Mouse (Mus musculus): ENCODE data around the gene Sec24d. TPM values are rescaled to one million over a fixed set of nuclear protein-coding genes. Genes with fewer than 3 reads are reported as not detected.

The Sec24d gene
- total RNA-seq (2023), result 10 to 100 TPM; 12.3 to 16.7 TPM

DNA sequence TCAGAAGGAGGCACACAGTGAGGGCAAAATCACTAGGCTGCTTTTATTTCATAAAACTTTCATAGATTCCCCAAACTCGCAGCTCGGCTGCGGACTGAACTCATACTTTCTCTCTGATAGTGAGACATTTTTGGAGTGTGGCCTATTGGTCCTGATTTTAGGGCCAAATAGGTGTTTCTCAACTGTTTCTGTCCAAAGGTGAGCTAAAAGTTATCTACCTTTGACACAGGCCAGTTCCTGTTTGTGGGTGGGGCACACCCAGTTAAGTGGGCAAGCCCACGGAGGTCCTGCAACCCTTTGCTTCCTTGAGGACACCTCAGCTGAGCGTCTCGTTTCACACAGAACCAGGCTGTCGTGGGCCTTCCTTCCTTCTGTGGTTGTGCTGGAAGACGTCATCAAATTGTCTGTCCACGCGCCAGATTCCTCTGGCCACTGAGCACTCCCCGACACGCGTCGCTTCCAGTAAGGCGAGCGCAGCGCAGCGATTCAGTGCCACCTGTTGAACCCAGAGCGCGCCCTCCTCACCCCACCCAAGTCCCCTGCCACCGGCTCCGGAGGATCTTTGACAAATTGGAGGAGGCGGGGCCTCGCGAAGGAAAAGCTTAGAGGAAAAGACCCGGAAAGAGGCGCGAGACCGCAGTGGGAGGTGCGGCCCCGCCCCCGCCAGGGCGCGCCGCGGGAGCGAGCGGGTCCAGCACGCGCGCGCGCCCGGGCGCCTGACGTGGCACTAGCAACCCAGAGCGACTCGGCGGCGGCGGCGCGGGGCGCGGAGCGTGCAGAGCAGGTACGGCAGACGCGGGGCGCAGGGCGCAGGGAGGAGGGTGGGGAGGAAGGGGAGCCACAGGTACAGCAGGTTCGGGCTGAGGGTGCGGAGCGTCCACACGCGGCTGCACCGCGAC lies at the start of gene Sec24d:
Gene Sec24d, plus strand, starts transcription at position 703 of the 899 bp plus-strand sequence.

DNA sequence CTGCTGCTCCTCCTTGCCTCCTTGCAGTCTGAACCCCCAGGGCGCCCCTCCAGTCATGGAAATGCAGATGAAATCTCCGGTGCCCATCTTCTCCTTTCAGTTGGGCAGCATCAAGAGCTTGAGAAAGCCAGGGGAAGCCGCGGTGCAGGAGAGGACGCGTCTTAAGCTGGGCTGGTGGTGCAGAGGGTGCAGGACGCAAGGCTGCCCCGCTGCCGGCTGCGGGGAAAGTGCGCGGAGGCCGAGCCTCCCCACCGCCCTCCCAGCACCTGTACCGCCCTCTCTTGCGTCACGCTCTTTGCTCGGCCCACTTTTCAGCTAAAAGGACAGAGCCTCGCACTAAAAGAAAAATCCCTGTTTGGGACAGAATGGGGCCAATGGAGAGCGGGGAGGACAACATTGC lies 31.3 kb upstream of the Sec24d start, which contains the start of gene Synpo2:
Gene Synpo2, minus strand, starts transcription at position 229 of the 400 bp plus-strand sequence.

DNA sequence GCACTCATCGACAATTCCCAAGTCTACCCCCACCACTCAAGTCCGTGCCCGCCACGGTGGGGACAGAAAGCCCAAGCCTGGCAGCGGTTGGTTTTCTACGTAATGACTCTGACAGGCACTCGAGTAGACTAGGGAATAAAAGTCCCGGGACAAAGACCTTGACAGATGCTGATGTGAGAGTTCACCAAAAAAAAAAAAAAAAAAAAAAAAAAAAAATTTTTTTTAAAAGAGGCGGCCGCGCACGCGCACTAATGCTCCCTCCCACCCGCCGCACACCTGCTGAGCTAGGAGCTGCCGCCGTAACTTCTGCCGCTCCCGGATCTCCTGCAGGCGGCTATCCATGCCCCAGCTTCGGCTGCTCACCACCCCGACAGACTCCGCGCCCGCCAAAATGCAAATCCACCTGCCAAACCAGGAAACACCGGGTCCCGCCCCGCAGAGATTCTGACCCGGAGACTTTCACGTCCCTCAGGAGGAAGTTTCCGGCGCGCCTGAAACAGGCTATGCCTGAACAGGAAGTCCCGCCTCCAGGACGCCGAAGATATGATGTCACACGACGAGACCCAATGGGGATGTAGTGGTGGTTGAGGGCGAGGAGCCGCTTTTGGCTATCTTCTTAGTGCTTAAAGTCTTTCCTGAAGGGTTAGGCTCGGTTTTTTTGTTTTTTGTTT lies 118.4 kb downstream of the Sec24d start, which contains the start of gene Mettl14:
Gene Mettl14, minus strand, starts transcription at position 623 of the 671 bp plus-strand sequence.

Other genes with a start within 250 kb of the Sec24d start
- not detected for gene Myoz2, start 232.4 kb upstream of the Sec24d start, total RNA-seq (2023)
- under 1 TPM; 0.04 to 0.07 TPM for gene Synpo2, start 31.3 kb upstream of the Sec24d start, total RNA-seq (2023)
- gene Mettl14, start 118.7 kb downstream of the Sec24d start, total RNA-seq (2023), result 10 to 100 TPM in 1 of 2 experiments, 1 to 10 TPM in 1; 8.5 to 10.7 TPM
- not detected for gene Prss12, start 179.5 kb downstream of the Sec24d start, total RNA-seq (2023)

Data from neutrophil, adult 83 days (primary cell).